Mouse (Mus musculus) cortical plate, adult 2 months (tissue): ENCODE data around the gene Ceacam19.

Experiments
- CTCF ChIP-seq: fragments of 200-500 bp; IDR thresholded peaks from 2 replicates; pipeline ENCODE4 v1.5.1; 2011; ENCODE audit warnings: mild to moderate bottlenecking, control low read depth, low read length; ENCODE audit not compliant: insufficient read depth; ENCODE audit errors: extremely low read depth
- POLR2A ChIP-seq: fragments of 200-500 bp; IDR thresholded peaks from 2 replicates; pipeline ENCODE4 v1.6.1; 2011; ENCODE audit warnings: mild to moderate bottlenecking, low read length, control low read depth; ENCODE audit not compliant: insufficient read depth; ENCODE audit errors: extremely low read depth

GRCm38 (mm10) chr7:19889881-19890280 is 2.1 kb upstream of the Ceacam19 start:
- TF ChIP-seq POLR2A (no peak), CTCF (peak; percentile 46)
